Mouse (Mus musculus) induced T-regulatory cell, adult 2 months (primary cell): ENCODE data around the gene Tnfrsf22.
A peak's percentile ranks its signal among the peaks of the same experiment; 100 is the strongest.
"Not testable (repeated sequence)": the region's sequence is repeated elsewhere in the genome, so short reads cannot be mapped to it uniquely, and the experiment has no call there.

ENCODE experiments used
- DNase-seq: peaks from one replicate; pipeline ENCODE4 v3.0.0-alpha.2; 2012; ENCODE audit warnings: low read depth

The Tnfrsf22 gene

GRCm38 (mm10) chr7:143649034-143649768 is at the start of gene Tnfrsf22:
Gene Tnfrsf22 (minus strand): TSS chr7:143649661.
- peak; percentile 92 for DNase-seq

- DNase-seq: peak; percentile 81
Measured at GRCm38 (mm10) chr7:143696140-143696539, 46.7 kb upstream of the Tnfrsf22 start.

GRCm38 (mm10) chr7:143694550-143694949 is 45.1 kb upstream of the Tnfrsf22 start:
- no peak for DNase-seq

- no peak for DNase-seq
Measured at GRCm38 (mm10) chr7:143692746-143693510, 43.5 kb upstream of the Tnfrsf22 start.

- no peak for DNase-seq
Measured at GRCm38 (mm10) chr7:143691909-143692308, 42.4 kb upstream of the Tnfrsf22 start.

- DNase-seq: no peak
Measured at GRCm38 (mm10) chr7:143691181-143691580, 41.7 kb upstream of the Tnfrsf22 start.

- no peak for DNase-seq
Measured at GRCm38 (mm10) chr7:143689946-143690345, 40.5 kb upstream of the Tnfrsf22 start.

GRCm38 (mm10) chr7:143689481-143689880 is 40.0 kb upstream of the Tnfrsf22 start:
- no peak for DNase-seq

GRCm38 (mm10) chr7:143686676-143687075 is 37.2 kb upstream of the Tnfrsf22 start:
- DNase-seq: not testable (repeated sequence)

GRCm38 (mm10) chr7:143686191-143686590 is 36.7 kb upstream of the Tnfrsf22 start:
- not testable (repeated sequence) for DNase-seq

- DNase-seq: peak; percentile 89
Measured at GRCm38 (mm10) chr7:143685359-143686067, 36.1 kb upstream of the Tnfrsf22 start, which contains the start of gene Tnfrsf23. Gene Tnfrsf23 (minus strand): TSS chr7:143685872.

GRCm38 (mm10) chr7:143684569-143684968 is 35.1 kb upstream of the Tnfrsf22 start:
- DNase-seq: not testable (repeated sequence)

- DNase-seq: no peak
Measured at GRCm38 (mm10) chr7:143681566-143681965, 32.1 kb upstream of the Tnfrsf22 start.

GRCm38 (mm10) chr7:143680836-143681235 is 31.4 kb upstream of the Tnfrsf22 start:
- not testable (repeated sequence) for DNase-seq

- not testable (repeated sequence) for DNase-seq
Measured at GRCm38 (mm10) chr7:143679650-143680049, 30.2 kb upstream of the Tnfrsf22 start.

GRCm38 (mm10) chr7:143666427-143667311 is 17.2 kb upstream of the Tnfrsf22 start:
- peak; percentile 45 for DNase-seq

GRCm38 (mm10) chr7:143663470-143663869 is 14.0 kb upstream of the Tnfrsf22 start:
- no peak for DNase-seq

GRCm38 (mm10) chr7:143660797-143661196 is 11.3 kb upstream of the Tnfrsf22 start:
- no peak for DNase-seq

- DNase-seq: not testable (repeated sequence)
Measured at GRCm38 (mm10) chr7:143649769-143650346, 397 bp upstream of the Tnfrsf22 start.

GRCm38 (mm10) chr7:143643949-143644348 is 5.5 kb downstream of the Tnfrsf22 start:
- DNase-seq: peak; percentile 40

GRCm38 (mm10) chr7:143636674-143637073 is 12.8 kb downstream of the Tnfrsf22 start:
- DNase-seq: peak; percentile 55
